Mouse (Mus musculus) adrenal gland, postnatal 14 days (tissue): ENCODE measurements around the gene Rhoc. TPM values are rescaled to one million over a fixed set of nuclear protein-coding genes. Genes with fewer than 3 reads are reported as not detected.
"Not testable (repeated sequence)": the region's sequence is repeated elsewhere in the genome, so short reads cannot be mapped to it uniquely, and the experiment has no call there.

Experiments used
- DNase-seq: peaks from one replicate; pipeline ENCODE4 v3.0.0; 2021; ENCODE audit warnings: mixed read lengths
- long read RNA-seq, 2 experiments: library from polyadenylated mRNA; stranded (forward); transcript quantifications; one replicate each; pipeline ENCODE4 v2.0.0; 2021
- total RNA-seq: library from RNA; stranded (reverse); gene quantifications from 2 replicates; pipeline ENCODE4 v1.2.3, GENCODE M21; 2021

Rhoc gene
- total RNA-seq: 136 and 141 TPM in 2 replicates
- long read RNA-seq, experiment 1, transcript Rhoc-202 (5 exons, 959 nt): minor isoform, 5 of 110 reads
- long read RNA-seq, experiment 1, transcript Rhoc-201 (5 exons, 1,202 nt): major isoform, 88 of 110 reads
- long read RNA-seq, experiment 1, partial matches to known transcripts: 5 of 110 reads
- long read RNA-seq, experiment 1, other reads (novel, unspliced or antisense): 12 of 110 reads
- long read RNA-seq, experiment 2, transcript Rhoc-201 (5 exons, 1,202 nt): major isoform, 60 of 78 reads
- long read RNA-seq, experiment 2, transcript Rhoc-202 (5 exons, 959 nt): minor isoform, 5 of 78 reads
- long read RNA-seq, experiment 2, partial matches to known transcripts: 9 of 78 reads
- long read RNA-seq, experiment 2, other reads (novel, unspliced or antisense): 4 of 78 reads

GRCm38 (mm10) chr3:104788075-104788474 is at the start of gene Rhoc:
Gene Rhoc (plus strand): TSS chr3:104788375.
- no peak for DNase-seq

DNA sequence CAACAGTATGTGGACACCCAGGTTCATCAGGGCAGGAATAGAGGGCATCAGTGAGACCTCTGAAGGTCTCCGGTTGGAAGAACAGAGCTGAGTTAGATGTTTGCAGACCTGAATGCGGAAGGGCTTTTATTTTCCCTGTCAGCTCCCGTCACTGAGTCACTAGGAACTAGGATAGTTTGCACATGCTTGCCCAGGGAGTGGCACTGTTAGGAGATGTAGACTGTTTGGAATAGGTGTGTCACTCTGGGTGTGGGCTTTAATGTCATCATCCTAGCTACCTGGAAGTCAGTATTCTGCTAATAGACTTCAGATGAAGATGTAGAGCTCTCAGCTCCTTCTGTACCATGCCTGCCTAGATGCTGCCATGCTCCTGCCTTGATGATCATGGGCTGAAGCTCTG is 46.2 kb upstream of the Rhoc start:
- DNase-seq: no peak

- DNase-seq: no peak
Measured at GRCm38 (mm10) chr3:104743161-104743560, 45.0 kb upstream of the Rhoc start.

DNA sequence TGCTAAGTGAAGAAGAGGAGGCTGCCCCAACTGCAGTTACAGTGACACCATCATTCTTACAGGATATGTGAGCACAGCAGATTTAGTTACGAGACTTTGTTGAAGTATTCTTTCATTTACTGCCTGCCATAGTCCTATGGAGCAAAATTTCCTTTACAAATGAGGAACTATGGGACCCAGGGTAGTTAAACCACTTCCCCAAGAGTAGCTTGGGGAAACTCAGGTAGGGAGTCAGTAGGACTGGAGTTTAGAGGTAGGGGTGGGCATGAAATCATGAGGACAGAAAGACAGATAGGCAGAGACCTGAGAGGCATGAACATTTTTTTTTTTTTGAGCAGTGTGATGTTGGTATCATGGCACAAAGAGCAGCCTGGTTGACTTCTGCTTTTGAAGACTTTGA is 44.3 kb upstream of the Rhoc start:
- no peak for DNase-seq

GRCm38 (mm10) chr3:104752845-104753244 is 35.3 kb upstream of the Rhoc start:
- DNase-seq: peak; percentile 60

GRCm38 (mm10) chr3:104758406-104758805 is 29.8 kb upstream of the Rhoc start:
- DNase-seq: peak; percentile 82

GRCm38 (mm10) chr3:104758869-104759268 is 29.3 kb upstream of the Rhoc start:
- no peak for DNase-seq

DNA sequence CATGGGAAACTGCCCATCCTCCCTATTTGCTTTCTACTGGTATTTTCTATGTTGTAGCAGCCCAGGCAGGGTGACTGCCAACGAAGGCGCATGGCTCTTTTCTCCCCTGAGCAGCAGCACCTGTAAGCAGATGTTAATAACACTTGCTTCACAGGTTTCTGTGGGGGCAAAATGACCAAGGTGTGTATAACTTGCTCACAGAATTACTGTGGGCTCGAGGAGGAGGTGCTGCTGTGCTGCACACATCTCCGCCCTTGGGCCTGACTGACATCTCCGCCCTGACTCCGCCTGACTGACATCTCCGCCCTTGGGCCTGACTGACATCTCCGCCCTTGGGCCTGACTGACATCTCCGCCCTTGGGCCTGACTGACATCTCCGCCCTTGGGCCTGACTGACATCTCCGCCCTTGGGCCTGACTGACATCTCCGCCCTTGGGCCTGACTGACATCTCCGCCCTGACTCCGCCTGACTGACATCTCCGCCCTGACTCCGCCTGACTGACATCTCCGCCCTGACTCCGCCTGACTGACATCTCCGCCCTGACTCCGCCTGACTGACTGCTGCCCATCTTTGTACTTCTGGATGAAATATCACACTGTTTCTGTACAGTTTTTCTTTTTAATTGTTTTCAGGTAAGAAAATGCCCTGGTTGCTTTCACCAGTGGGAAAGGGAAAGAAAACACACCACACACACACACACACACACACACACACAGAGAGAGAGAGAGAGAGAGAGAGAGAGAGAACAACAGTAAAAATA is 25.9 kb upstream of the Rhoc start:
- not testable (repeated sequence) for DNase-seq

DNA sequence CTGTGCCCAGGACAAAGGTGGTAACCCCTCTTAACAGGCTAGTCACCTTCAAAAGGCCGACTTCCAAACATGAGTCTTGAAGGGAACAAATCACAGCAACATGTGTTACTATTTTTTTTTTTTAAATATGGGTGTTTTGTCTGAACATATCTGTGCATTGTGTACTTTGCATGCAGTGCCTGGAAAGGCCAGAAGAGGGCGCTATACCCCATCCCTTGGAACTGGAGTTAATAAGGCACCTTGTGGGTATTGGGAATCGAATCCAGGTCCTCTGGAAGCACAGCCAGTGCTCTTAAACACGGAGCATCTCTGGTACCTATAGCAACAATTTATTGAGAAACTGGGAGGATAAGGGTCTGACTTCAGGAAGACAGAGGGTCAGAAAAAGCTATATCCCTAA is 23.2 kb upstream of the Rhoc start:
- DNase-seq: peak; percentile 51

GRCm38 (mm10) chr3:104767141-104767540 is 21.0 kb upstream of the Rhoc start:
- no peak for DNase-seq

- DNase-seq: no peak
Measured at GRCm38 (mm10) chr3:104767716-104768115, 20.5 kb upstream of the Rhoc start.

DNA sequence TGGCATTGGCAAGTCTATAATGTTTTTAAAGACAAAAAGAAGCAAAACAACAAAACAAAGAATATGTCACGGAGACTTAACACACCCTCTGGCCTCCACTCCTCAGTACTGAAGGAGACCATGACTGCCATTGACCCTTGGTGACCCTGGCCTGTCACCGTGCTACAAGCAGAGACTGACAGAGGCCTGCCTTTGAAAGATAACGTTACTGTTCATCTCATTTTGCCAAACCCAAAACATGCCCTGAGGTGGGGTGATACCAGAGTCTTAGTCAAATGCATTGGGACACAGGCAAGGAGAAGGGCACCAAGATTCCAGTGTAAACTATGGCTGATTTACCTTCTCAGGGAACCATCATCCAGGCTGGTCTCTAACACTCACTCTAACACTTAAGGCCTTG is 19.0 kb upstream of the Rhoc start:
- DNase-seq: no peak

- DNase-seq: peak; percentile 65
Measured at GRCm38 (mm10) chr3:104770035-104770434, 18.1 kb upstream of the Rhoc start.

- DNase-seq: no peak
Measured at GRCm38 (mm10) chr3:104770918-104771317, 17.3 kb upstream of the Rhoc start.

- DNase-seq: no peak
Measured at GRCm38 (mm10) chr3:104771460-104771859, 16.7 kb upstream of the Rhoc start.

- no peak for DNase-seq
Measured at GRCm38 (mm10) chr3:104773301-104773700, 14.9 kb upstream of the Rhoc start.

- peak; percentile 57 for DNase-seq
Measured at GRCm38 (mm10) chr3:104777342-104777741, 10.8 kb upstream of the Rhoc start.

- DNase-seq: peak; percentile 76
Measured at GRCm38 (mm10) chr3:104779949-104780348, 8.2 kb upstream of the Rhoc start.

GRCm38 (mm10) chr3:104780561-104781420 is 7.4 kb upstream of the Rhoc start, which contains the start of gene Ppm1j:
Gene Ppm1j (plus strand): TSS chr3:104781056.
- peak; percentile 84 for DNase-seq

- DNase-seq: peak; percentile 63
Measured at GRCm38 (mm10) chr3:104781471-104781903, 6.7 kb upstream of the Rhoc start, which contains the start of gene Fam19a3. Gene Fam19a3 (minus strand): TSS chr3:104781840.

GRCm38 (mm10) chr3:104782061-104782681 is 6.0 kb upstream of the Rhoc start:
- DNase-seq: peak; percentile 87
